Mouse (Mus musculus): ENCODE results near the gene Gm6583. TPM values are rescaled to one million over a fixed set of nuclear protein-coding genes. Genes with fewer than 3 reads are reported as not detected.

The Gm6583 gene
- total RNA-seq (2021), result under 1 TPM; 0.10 to 0.19 TPM

DNA sequence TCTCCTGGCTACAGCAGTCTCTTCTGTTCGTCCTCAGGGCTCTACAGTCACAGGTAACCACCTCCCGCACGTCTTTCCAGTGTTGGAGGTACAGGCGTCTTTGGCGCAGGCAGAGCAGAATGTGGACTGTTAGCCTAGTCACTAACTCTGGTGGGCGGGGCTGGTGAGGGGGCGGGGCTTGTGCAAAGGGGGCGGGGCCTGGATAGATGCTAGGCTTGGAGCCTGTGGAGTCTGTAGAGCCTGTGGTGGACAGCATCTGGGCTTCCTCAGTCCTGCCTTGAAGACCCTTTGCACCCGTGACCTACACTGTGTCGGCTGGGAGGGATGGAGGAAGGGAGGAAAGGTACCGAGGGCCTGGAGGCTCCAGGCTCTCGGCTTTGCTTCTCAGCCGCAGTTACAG is at the start of gene Gm6583:
Gm6583 (minus strand) TSS at position 124 of the 400 bp plus-strand sequence.
- intact Hi-C loops (cut with DNase I), result no loop called here
- DNase-seq, result no peak

DNA sequence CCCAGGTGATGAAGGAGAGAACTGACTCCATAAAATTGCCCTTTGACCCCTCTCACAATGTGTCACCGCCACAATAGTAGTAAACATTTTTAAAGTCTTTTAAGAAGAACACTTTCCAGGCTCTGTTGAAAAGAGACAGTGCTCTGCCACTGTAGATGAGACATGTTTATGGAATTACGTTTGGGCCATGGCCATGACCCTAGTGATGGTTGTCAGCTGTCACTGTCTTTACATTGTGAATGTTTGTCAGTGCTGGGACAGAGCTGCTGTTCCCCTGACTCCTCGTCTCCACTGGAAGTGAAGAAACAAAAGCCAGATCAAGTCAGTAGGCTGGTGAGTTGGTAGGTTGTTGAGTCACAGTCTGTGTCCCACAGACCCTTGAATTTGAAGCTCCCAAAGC is 46.6 kb upstream of the Gm6583 start:
- DNase-seq, result no peak
- intact Hi-C loops (cut with DNase I), result no loop called here

DNA sequence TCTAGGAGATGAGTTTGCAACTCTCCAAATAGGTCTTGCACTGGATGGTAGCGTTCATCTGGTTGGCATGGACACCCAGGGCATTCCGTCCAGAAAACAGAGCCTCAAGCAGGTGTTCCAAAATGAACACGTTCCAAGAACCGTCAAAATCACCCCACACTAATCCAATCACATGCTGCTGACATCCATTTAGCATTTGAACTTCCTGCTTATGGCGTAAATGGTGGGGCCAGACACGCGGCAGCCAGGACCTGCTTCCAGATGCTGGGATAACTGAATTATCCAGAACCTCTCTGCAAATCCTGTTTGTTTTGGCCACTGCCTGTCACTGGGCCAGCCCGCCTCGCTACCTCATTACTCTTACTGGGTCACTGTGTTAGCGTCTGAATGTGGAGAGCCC is 43.5 kb upstream of the Gm6583 start:
- intact Hi-C loops (cut with DNase I), result no loop called here

DNA sequence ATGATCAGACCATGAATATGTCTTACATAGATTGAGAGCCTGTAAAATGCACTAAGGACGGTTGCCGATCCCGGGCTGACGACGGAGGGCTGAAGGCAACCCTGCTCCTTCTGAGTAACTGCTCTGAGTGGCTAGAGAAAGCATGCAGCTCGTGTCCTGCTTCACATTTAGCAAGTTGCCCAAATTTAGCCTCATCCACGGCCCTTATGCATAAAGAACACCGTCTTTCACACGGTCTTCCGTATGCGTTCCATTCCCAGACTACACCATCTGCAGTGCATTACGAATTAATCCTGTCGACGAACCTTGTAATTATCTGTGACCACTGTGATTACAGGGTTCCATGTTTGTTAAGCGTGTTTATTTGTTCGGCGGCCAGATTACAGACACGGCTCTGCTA is 40.2 kb upstream of the Gm6583 start:
- DNase-seq, result no peak
- intact Hi-C loops (cut with DNase I), result no loop called here

More for the DNA sequence above, 43.5 kb upstream of the Gm6583 start:
- DNase-seq, result no peak

DNA sequence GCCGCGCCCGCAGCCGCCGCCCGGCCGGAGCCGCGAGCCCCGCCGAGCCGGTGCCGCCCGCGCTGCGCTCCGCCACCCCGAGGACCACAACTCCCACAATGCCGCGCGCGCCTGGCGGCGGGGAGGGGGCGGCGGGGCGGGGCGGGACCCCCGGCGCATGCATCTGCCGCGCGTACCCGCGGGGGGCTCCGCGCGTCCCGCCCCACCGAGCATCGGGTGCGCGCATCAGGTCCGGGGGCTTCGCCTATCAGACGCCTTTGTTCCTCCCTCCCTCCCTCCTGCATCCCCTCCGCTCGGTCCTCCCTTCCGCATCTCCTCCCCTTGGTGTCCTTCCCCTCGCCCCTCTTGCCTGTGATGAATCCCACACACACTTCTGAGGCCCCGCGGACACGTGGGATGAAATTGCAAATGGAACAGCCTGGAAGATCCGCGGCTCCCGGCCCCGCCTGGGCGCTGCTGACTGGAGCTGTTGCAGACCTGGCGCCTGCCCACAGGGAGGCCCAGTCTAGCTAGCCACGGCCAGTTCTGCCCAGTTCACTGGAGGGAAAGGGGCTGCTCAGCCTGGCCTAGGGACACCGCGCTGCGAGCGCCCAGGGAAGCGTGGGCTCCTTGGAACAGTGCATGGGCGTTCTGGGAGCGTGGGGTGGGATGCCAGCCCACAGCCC is 39.1 kb upstream of the Gm6583 start, which contains the start of gene Asphd2:
Asphd2 (minus strand) TSS at position 88 of the 665 bp plus-strand sequence.
- DNase-seq, result peak; percentile 38 to 57
- intact Hi-C loops (cut with DNase I), result no loop called here

DNA sequence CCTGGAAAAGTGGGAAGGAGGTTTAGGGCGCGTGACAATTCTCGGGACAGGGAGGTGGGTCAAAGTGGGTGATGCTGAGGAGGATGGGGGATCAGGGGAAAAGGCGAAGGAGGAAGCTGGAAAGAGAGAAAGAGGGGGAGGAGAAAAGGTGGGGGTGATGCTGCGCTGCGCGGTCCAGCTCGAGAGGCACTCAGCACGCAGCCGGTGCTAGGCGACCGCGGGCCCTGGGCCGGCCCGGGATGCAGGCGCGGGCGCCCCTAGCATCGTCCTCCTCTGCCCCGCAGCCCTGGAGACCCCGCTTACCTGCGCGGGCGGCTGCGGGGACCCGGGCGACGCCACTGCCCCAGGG is 38.6 kb upstream of the Gm6583 start:
- intact Hi-C loops (cut with DNase I), result no loop called here
- no peak for DNase-seq

DNA sequence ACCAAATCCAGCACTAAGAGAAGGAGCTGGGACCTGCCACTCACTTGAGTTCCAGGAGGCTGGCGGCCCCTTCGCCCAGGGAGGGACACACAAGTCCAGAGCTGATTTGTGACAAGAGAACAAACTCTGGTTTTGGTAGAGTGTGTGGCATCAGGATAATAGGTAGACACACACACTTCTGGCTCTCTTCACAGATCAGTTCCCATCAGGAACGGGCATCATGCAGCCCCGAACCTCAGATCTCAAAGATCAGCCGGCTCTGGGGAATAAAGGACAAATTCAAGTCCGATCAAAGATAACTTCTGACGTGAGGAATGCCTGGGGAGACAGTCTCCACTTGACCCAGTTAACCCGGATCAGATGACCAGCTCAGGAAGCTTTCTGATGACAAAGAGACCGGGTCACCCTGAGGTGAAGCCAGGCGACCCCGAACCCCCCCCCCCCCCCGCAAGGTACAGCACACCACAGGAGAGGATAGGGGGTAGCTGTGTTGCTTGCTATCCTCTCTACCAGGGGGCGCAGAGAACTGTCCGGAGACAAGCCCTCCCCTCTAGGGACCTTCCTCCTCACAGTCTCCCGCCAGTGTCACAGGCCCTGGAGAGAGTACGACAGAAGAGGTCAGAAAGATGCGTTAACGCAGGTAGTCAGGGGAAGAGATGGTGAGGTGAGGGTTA is 38.0 kb upstream of the Gm6583 start:
- intact Hi-C loops (cut with DNase I), result no loop called here
- DNase-seq, result no peak

DNA sequence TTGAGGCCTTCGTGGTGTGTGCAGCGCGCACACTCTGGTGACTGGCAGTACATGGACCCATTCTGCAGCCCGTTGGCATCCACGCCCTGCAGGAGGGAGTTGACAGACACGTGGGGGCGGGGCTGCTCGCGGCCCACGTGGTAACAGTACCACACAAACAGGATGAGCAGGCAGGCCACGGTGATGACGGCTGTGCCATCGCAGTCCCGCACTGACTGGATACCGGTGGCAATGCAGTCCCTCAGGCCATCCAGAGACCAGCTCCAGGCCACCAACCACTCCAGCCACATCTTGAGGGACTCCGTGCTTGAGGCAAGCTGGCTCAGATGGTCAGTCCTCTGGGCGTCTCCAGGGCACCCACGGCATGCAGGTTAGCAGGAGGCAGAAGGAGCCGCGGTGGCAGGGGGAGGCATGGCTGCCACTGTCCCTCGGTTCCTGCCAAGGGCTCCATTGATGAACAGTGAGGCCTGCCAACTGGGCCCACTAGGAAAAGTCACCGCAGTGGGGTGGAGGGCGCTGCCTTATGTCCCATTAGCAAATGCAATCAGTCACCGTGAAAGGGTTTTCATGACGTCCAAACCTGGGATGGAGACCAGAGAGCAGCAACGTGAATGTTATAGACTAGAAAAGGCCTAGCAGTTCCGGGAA is 36.0 kb upstream of the Gm6583 start:
- intact Hi-C loops (cut with DNase I), result no loop called here
- DNase-seq, result no peak

DNA sequence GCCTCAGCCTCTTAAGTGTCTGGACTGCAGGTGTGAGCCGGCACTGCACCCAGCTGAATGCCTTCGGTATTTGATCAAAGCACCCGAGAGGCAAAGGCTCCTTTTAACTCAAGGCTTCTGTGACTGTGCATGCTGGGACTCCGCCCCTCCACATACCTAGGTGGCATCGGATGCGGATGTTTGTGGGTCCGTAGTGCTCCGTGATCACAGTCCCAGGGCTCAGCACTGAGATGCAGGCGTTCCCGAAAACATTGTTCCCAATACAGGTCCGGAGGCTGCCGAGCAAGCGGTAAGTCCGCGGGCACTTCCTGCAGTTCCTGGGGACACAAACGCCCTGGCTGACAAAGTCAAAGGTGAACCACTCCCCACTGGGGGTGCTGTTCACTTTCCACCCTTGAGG is 35.2 kb upstream of the Gm6583 start:
- intact Hi-C loops (cut with DNase I), result no loop called here

DNA sequence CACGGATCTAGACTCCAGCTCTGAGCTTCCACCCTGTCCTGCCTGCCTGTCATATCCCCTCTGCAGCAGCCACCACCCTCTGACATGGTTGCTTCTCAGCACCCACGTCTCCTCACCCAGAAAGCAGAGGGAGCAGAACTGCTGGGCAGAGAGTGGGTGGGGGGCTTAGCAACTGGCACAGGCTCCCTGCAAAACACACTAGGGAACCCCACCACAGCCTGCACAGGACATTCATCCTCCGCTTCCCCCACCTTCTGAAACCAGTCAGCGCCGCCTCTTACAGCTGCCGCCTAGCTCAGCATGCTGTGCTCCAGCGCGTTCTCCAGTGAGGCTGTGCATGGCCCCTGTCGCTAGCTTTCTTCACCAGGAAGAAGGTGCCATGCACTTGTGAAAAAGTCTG is 33.5 kb upstream of the Gm6583 start:
- intact Hi-C loops (cut with DNase I), result no loop called here
- DNase-seq, result no peak

More for the DNA sequence above, 35.2 kb upstream of the Gm6583 start:
- DNase-seq, result no peak

DNA sequence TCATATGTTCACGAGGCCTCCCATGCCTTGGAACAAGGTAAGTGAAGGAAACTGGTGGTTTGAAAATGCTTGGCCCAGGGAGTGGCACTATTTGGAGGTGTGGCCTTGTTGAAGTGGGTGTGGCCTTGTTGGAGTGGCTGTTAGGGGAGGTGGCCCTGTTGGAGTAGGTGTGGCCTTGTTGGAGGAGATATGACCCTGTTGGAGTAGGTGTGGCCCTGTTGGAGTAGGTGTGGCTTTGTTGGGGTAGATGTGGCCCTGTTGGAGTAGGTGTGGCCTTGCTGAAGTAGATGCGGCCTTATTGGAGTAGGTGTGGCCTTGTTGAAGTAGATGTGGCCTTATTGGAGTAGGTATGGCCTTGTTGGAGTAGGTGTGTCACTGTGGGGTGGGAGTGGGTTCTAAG is 30.1 kb upstream of the Gm6583 start:
- intact Hi-C loops (cut with DNase I), result no loop called here
- DNase-seq, result no peak

DNA sequence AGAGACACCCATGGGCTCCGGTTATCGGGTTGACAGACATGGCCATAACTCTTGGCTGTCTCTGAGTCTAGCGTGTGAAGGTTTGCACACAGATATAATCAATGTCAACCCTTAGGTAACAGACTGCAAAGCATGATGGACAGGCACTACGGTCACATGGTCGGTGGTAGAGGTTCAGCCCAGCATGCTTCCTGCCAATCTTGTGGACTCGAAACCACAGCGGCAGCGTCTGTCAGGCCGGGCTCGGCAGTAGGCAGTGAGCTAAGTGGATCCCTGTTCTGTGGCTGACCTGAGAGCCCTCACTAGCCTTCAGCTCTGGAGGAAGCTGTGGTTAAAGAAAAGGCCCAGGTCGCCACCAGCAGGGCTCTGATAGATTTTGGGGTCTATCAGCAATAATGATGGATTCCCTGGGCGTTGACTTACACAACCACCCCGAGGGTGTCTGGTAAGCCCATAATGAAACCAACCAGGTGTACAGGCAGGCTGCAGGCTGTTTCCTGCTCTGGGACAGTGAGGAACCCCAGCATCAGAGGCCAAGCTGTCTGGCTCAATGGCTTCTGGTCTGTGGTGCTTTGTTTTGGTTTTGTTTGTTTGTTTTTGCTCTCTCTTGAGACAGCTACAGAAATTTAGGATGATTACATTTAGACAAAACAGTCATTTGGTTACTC is 29.1 kb upstream of the Gm6583 start:
- intact Hi-C loops (cut with DNase I), result no loop called here
- no peak for DNase-seq

DNA sequence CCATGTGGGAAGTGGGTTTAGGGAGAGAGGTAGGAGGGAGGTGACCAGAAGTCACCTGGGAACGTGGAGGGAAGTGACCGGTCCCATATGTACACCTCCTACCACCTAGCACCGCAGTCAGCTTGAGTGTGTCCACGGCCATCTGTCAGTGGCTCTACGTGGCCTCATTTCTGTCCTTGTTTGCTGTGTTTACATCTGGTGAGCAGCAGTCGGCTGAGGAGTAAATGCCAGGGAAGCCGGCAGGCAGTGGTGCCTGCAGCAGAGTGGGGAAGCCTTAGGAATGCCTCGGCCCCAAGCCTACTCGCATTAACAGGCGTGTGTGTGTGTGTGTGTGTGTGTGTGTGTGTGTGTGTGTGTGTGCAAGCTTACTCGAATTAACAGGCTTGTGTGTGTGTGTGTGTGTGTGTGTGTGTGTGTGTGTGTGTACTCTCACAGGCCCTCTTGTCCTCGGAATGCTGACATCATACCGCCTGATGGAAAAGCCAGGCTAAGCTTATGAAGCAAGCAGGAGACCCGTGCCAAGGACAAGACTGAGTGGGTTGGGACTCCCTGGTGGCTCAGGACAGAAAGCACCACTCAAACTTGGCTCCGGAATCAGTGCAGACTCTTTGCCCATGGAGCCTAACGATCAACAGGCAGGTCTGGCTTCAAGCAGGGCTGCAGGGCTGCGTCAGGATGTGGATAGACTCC is 27.0 kb upstream of the Gm6583 start:
- intact Hi-C loops (cut with DNase I), result no loop called here
- peak; percentile 45 to 56 for DNase-seq

DNA sequence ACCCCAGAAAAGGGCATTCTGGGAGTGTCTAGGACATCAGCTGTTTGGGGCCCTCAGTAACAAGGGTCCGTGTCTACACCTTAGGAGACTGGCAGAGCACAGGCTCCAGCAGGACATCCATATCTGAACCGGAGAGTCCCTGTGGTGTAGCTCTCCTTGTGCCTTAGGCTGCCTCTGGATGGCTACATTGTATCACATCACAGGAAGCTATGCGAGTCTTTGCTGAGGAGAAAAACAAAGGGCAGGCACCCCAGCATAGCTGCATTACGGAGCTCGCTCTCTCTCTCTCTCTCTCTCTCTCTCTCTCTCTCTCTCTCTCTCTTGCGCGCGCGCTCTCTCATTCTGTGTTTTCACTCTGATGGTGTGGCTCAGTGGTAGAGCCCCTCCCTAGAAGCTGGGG is 26.2 kb upstream of the Gm6583 start:
- intact Hi-C loops (cut with DNase I), result no loop called here
- no peak for DNase-seq

DNA sequence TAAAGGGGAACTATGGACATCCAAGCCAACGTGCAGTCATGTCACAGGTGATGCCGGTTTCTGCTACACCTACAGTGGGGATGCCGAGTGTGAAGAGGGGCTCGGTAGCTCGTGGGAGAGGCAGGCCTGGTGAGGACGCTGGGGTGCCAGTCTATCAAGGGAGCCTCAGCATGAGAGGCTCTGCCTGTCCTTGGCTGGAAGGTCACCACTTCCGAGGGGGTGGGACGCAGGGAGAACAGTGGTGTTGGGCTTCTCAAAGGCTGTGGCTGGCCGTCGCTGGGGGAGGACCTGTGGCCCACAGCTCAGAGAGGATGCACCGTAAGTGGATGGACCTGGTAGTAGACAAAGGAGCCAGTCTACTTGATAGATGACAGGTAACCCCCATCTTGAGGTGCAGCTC is 25.3 kb upstream of the Gm6583 start:
- no peak for DNase-seq
- intact Hi-C loops (cut with DNase I), result no loop called here

DNA sequence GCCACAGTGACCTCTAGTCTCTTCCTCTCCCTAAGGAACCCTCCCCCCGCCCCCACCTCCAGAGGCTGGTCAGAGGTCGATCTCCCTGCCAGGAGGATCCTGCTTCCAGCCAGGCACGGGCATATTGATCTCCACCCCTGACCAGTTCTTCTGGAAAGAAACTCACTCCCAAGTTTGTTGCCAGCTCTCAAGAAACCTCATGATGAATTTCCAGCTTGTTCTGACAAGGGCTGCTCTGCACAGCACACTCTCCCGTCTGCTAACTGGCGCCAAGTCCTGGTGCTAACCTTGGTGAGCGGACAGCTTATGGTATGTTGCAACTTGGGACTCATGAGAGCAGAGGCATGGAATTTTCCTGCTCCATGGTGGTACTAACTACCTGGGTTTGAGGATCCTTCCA is 22.9 kb upstream of the Gm6583 start:
- no peak for DNase-seq
- intact Hi-C loops (cut with DNase I), result no loop called here

DNA sequence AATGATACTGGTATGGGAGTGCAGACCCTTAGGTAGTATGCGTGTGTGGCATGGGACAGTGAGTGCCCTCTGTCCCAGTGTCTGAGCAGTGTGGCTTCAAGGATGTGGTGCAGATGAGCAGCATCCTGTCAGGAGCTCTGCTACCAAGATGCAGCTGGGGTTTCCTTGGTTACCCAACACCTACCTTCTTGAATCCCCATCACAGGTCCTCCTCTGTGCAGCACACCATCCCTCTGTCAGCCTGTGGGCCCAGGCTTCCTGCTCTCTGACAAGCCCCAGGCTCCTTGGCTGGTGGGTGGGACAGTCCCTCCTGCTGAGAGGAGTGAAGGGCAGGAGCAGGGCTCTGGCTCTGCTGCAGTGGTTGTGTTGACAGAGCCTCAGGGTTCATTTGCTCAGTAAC is 21.5 kb upstream of the Gm6583 start:
- DNase-seq, result no peak
- intact Hi-C loops (cut with DNase I), result no loop called here

DNA sequence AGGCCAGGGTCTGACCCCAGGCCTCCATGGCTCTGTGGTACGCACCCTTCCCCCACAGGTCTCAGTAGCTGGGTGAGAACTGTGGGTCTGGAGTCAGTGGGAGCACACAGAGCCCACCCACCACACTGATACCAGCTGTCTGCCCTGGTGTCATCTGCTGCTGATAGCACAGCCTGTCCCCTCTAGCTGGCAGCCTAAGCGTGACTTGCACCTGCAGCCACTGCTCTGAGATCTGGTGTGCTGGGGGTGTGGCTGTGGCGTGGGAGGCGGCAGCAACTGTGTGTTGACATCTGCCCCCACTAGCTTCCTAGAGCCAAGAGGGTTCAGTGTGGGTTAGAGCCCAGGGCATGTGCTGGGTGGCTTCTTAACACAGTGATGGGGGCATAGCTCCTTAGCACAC is 20.3 kb upstream of the Gm6583 start:
- intact Hi-C loops (cut with DNase I), result no loop called here
- DNase-seq, result no peak

DNA sequence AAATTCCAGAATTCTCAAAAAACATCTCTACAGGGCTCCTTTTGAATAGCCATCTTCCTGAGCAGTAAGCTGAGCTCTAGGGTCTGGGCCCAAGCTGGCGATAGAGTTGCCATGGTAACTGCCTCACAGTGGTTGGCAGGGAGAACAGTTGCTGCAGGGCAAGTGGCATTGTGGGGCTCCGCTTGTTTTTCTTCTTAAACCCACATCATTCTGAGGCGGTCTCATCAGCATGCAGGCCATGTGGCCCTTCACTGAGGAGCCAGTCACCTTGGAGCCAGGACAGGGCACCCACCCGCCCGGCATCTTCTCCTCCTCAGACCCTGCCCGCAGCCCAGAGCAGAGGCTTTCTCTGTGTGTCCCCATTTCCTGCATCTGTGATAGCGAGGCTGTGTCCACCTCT is 16.1 kb upstream of the Gm6583 start:
- no peak for DNase-seq
- intact Hi-C loops (cut with DNase I), result no loop called here

DNA sequence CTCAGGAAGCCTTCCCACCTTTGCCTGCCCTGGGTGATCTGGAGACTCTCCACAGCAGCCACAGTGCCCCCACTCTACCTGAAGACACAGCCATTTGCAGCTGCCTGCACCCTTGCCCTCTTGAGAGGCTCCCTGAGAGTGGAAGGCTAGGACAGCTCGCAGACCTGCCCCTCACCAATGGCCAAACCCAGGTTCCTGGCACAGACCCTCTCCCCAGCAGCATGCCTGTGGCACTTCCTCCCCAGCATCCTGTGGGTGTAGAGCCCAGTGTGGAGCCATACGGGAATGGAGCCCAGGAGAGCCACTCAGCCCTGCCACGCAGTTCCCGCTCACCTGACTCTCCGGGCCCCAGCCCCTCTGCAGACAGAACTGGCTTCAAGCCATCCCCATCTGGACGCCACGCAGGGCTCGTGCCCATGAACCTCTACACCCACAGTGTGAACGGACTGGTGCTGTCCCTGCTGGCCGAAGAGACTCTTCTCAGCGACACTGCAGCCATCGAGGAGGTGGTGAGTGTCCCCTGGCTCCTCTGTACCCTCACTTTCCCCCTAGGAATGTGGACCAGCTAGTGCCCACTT is 14.5 kb upstream of the Gm6583 start:
- intact Hi-C loops (cut with DNase I), result no loop called here
- DNase-seq, result no peak

DNA sequence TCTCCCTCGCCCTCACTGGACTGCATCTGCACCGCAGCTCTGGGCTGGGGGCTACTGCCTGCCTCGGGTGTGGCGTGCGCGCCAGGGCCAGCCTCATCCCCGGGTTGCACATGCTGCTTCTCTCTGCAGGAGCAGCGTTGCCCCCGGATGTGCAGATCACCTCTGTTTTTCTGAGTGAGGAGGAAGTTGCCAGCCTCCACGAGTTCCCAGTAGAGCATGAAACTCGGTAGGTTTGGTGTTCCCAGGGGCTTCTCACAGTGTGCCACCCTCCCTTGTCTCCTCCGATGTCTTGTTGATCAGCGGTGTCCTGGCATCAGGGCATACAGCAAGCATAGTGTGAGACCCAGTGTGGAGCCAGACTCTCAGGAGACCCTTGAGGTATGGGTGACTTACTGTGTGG is 13.5 kb upstream of the Gm6583 start:
- DNase-seq, result no peak
- intact Hi-C loops (cut with DNase I), result no loop called here

Data from heart, postnatal 10 days (tissue).